Mouse (Mus musculus) heart, embryonic 16.5 days (tissue): ENCODE measurements around the gene Apln. TPM values are rescaled to one million over a fixed set of nuclear protein-coding genes. Genes with fewer than 3 reads are reported as not detected.

ENCODE experiments used
- ATAC-seq: fragments of 200-750 bp; cut with Nextera tagmentation; replicated peaks from 2 replicates; pipeline ENCODE4 v1.8.0; 2017; ENCODE audit warnings: moderate number of reproducible peaks; ENCODE audit not compliant: insufficient read depth, low FRiP score; ENCODE audit errors: extremely low read depth
- H3K27ac ChIP-seq: fragments of 300-500 bp; sonication (generic); 2 replicates; pipeline ENCODE4 v1.5.1; 2014; ENCODE audit warnings: mild to moderate bottlenecking, low read length, control low read depth, moderate library complexity
- H3K27me3 ChIP-seq: fragments of 300-500 bp; sonication (generic); 2 replicates; pipeline ENCODE4 v1.6.1; 2014; ENCODE audit warnings: low read length, mixed read lengths; ENCODE audit not compliant: control insufficient read depth, insufficient read depth
- H3K36me3 ChIP-seq: fragments of 300-500 bp; sonication (generic); 2 replicates; pipeline ENCODE4 v1.6.1; 2014; ENCODE audit not compliant: control insufficient read depth, insufficient read depth
- H3K4me1 ChIP-seq: fragments of 300-500 bp; sonication (generic); 2 replicates; pipeline ENCODE4 v1.6.1; 2014; ENCODE audit warnings: low read length, mixed read lengths; ENCODE audit not compliant: control insufficient read depth, insufficient read depth
- H3K4me2 ChIP-seq: fragments of 300-500 bp; sonication (generic); 2 replicates; pipeline ENCODE4 v1.6.1; 2014; ENCODE audit warnings: low read depth, mild to moderate bottlenecking, control low read depth, low read length
- H3K4me3 ChIP-seq: fragments of 300-500 bp; sonication (generic); 2 replicates; pipeline ENCODE4 v1.5.1; 2014; ENCODE audit warnings: mild to moderate bottlenecking, control low read depth, low read length
- H3K9ac ChIP-seq: fragments of 300-500 bp; sonication (generic); 2 replicates; pipeline ENCODE4 v1.6.1; 2014; ENCODE audit warnings: low read length, control low read depth
- H3K9me3 ChIP-seq: fragments of 300-500 bp; sonication (generic); replicated peaks from 2 replicates; pipeline ENCODE4 v1.6.1; 2016; ENCODE audit warnings: low read length; ENCODE audit not compliant: control insufficient read depth
- WGBS: fragments of 180-500 bp; shearing (Covaris S2); extraction: QIAGEN DNeasy Blood & Tissue Kit; methylation state at CpG from one replicate; pipeline ENCODE4 v1.1.7; 2014; 5-methylcytosine and 5-hydroxymethylcytosine counted together
- polyA plus RNA-seq: library from polyadenylated mRNA; unstranded; fragments of >200 nt; fragmentation: Nextera tagmentation; extraction: Ambion mirVana; gene quantifications from 2 replicates; pipeline ENCODE4 v1.2.1, GENCODE M21; 2015

Gene Apln
- polyA plus RNA-seq = 7.9 and 8.5 TPM in 2 replicates

GRCm38 (mm10) chrX:48034144-48035113, at the start of gene Apln:
TSS of gene Apln (minus strand) at chrX:48034853.
- peak; percentile 74 for ATAC-seq
- H3K9me3 ChIP-seq = 0 out of 2 replicates have a peak, but pooled peaks cover 3% of the 10 kb centered on the region
- peaks cover 12% of the 10 kb centered on the region for H3K27me3 ChIP-seq
- H3K36me3 ChIP-seq = no peaks in the 10 kb centered on the region
- WGBS = 14% methylated on average over 68 of the region's 73 CpGs
- peak within 1 kb of the TSS; percentile 46; the same call in 1 of the 2 replicates for H3K27ac ChIP-seq
- H3K4me3 ChIP-seq = peak within 1 kb of the TSS; percentile 57
- H3K9ac ChIP-seq = peak within 1 kb of the TSS; percentile 68
- peaks cover 2% of the 10 kb centered on the region; the same call in 1 of the 2 replicates for H3K4me1 ChIP-seq
- peak within 1 kb of the TSS; percentile 82 for H3K4me2 ChIP-seq

- 48% methylated on average over 5 of the region's 5 CpGs for WGBS
- no peaks in the 10 kb centered on the region for H3K9me3 ChIP-seq
- H3K9ac ChIP-seq = no peak overlapping the region
- H3K4me1 ChIP-seq = no peaks in the 10 kb centered on the region
- H3K27ac ChIP-seq = no peak overlapping the region
- no peak overlapping the region for H3K4me3 ChIP-seq
- no peak for ATAC-seq
- no peaks in the 10 kb centered on the region for H3K27me3 ChIP-seq
- no peak overlapping the region for H3K4me2 ChIP-seq
- H3K36me3 ChIP-seq = no peaks in the 10 kb centered on the region
These were observed 47.7 kb upstream of the Apln start for GRCm38 (mm10) chrX:48082364-48082763.

GRCm38 (mm10) chrX:48076806-48077425, 42.3 kb upstream of the Apln start:
- no peak overlapping the region for H3K4me2 ChIP-seq
- peaks cover 5% of the 10 kb centered on the region; the same call in 1 of the 2 replicates for H3K27me3 ChIP-seq
- H3K4me3 ChIP-seq = no peak overlapping the region
- H3K9me3 ChIP-seq = no peaks in the 10 kb centered on the region
- H3K36me3 ChIP-seq = no peaks in the 10 kb centered on the region
- H3K9ac ChIP-seq = no peak overlapping the region
- 68% methylated on average over 4 of the region's 4 CpGs for WGBS
- ATAC-seq = no peak
- no peak overlapping the region for H3K27ac ChIP-seq
- H3K4me1 ChIP-seq = no peaks in the 10 kb centered on the region

GRCm38 (mm10) chrX:48074691-48075090, 40.0 kb upstream of the Apln start:
- H3K9ac ChIP-seq = no peak overlapping the region
- no peaks in the 10 kb centered on the region for H3K9me3 ChIP-seq
- no peaks in the 10 kb centered on the region for H3K36me3 ChIP-seq
- H3K4me2 ChIP-seq = no peak overlapping the region
- H3K4me3 ChIP-seq = no peak overlapping the region
- peaks cover 5% of the 10 kb centered on the region; the same call in 1 of the 2 replicates for H3K27me3 ChIP-seq
- WGBS = 70% methylated on average over 3 of the region's 3 CpGs
- no peaks in the 10 kb centered on the region for H3K4me1 ChIP-seq
- no peak overlapping the region for H3K27ac ChIP-seq
- ATAC-seq = no peak

GRCm38 (mm10) chrX:48072401-48072800, 37.7 kb upstream of the Apln start:
- Histone ChIP-seq H3K27ac (no peak overlapping the region), H3K27me3 (peaks cover 5% of the 10 kb centered on the region; the same call in 1 of the 2 replicates), H3K36me3 (no peaks in the 10 kb centered on the region), H3K4me2 (no peak overlapping the region), H3K4me1 (no peaks in the 10 kb centered on the region), H3K4me3 (no peak overlapping the region), H3K9ac (no peak overlapping the region), H3K9me3 (no peaks in the 10 kb centered on the region)
- 46% methylated on average over 5 of the region's 5 CpGs for WGBS
- no peak for ATAC-seq

- H3K9ac ChIP-seq = no peak overlapping the region
- H3K36me3 ChIP-seq = no peaks in the 10 kb centered on the region
- H3K27me3 ChIP-seq = peaks cover 5% of the 10 kb centered on the region; the same call in 1 of the 2 replicates
- ATAC-seq = no peak
- H3K4me3 ChIP-seq = no peak overlapping the region
- WGBS = 42% methylated on average over 3 of the region's 3 CpGs
- no peaks in the 10 kb centered on the region for H3K9me3 ChIP-seq
- no peak overlapping the region for H3K4me2 ChIP-seq
- no peak overlapping the region for H3K27ac ChIP-seq
- no peaks in the 10 kb centered on the region for H3K4me1 ChIP-seq
These were observed 37.3 kb upstream of the Apln start for GRCm38 (mm10) chrX:48071961-48072360.

GRCm38 (mm10) chrX:48066891-48067290, 32.2 kb upstream of the Apln start:
- H3K36me3 ChIP-seq = no peaks in the 10 kb centered on the region
- no peaks in the 10 kb centered on the region for H3K4me1 ChIP-seq
- no peaks in the 10 kb centered on the region; the same call in 1 of the 2 replicates for H3K27me3 ChIP-seq
- H3K4me3 ChIP-seq = no peak overlapping the region
- H3K9me3 ChIP-seq = no peaks in the 10 kb centered on the region
- no peak overlapping the region for H3K4me2 ChIP-seq
- no peak overlapping the region for H3K27ac ChIP-seq
- ATAC-seq = no peak
- no peak overlapping the region for H3K9ac ChIP-seq
- WGBS = 61% methylated on average over 3 of the region's 3 CpGs

- Histone ChIP-seq H3K9ac (no peak overlapping the region), H3K4me3 (no peak overlapping the region), H3K27ac (no peak overlapping the region), H3K36me3 (no peaks in the 10 kb centered on the region), H3K27me3 (no peaks in the 10 kb centered on the region), H3K4me2 (no peak overlapping the region), H3K4me1 (no peaks in the 10 kb centered on the region), H3K9me3 (no peaks in the 10 kb centered on the region)
- no peak for ATAC-seq
- 43% methylated on average over 5 of the region's 5 CpGs for WGBS
These were observed 29.7 kb upstream of the Apln start for GRCm38 (mm10) chrX:48064166-48064853.
